Mouse (Mus musculus) cortical plate, adult 2 months (tissue): ENCODE data around the gene Lpp. TPM values are rescaled to one million over a fixed set of nuclear protein-coding genes. Genes with fewer than 3 reads are reported as not detected.

Experiments used
- H3K27ac ChIP-seq: fragments of 200-500 bp; 2 replicates; pipeline ENCODE4 v1.5.1; 2012; ENCODE audit warnings: low read length, control low read depth, inconsistent platforms; ENCODE audit not compliant: insufficient read depth
- H3K4me1 ChIP-seq: fragments of 200-500 bp; 2 replicates; pipeline ENCODE4 v1.6.1; 2011; ENCODE audit warnings: low read length; ENCODE audit not compliant: control insufficient read depth, insufficient read depth
- H3K4me3 ChIP-seq: fragments of 200-500 bp; 2 replicates; pipeline ENCODE4 v1.5.1; 2011; ENCODE audit warnings: mild to moderate bottlenecking, low read length, control low read depth; ENCODE audit not compliant: insufficient read depth
- CTCF ChIP-seq: fragments of 200-500 bp; IDR thresholded peaks from 2 replicates; pipeline ENCODE4 v1.5.1; 2011; ENCODE audit warnings: mild to moderate bottlenecking, control low read depth, low read length; ENCODE audit not compliant: insufficient read depth; ENCODE audit errors: extremely low read depth
- POLR2A ChIP-seq: fragments of 200-500 bp; IDR thresholded peaks from 2 replicates; pipeline ENCODE4 v1.6.1; 2011; ENCODE audit warnings: mild to moderate bottlenecking, low read length, control low read depth; ENCODE audit not compliant: insufficient read depth; ENCODE audit errors: extremely low read depth
- polyA plus RNA-seq: library from polyadenylated mRNA; depleted of rRNA; stranded (reverse); fragments of >200 nt; gene quantifications from 2 replicates; pipeline ENCODE4 v1.2.3, GENCODE M21; 2012

The Lpp gene
- polyA plus RNA-seq, 1 experiment = 2.5 TPM

- H3K4me1 ChIP-seq = no peaks in the 10 kb centered on the region
- H3K27ac ChIP-seq = no peak overlapping the region
- TF ChIP-seq CTCF = no peak
- no peak for TF ChIP-seq POLR2A
- no peak overlapping the region for H3K4me3 ChIP-seq
Observed at GRCm38 (mm10) chr16:24421687-24422418, 28.5 kb downstream of the Lpp start.

- Histone ChIP-seq H3K27ac (no peak overlapping the region), H3K4me3 (no peak overlapping the region), H3K4me1 (no peaks in the 10 kb centered on the region)
- TF ChIP-seq POLR2A = no peak
- no peak for TF ChIP-seq CTCF
Observed at GRCm38 (mm10) chr16:24423196-24423595, 29.9 kb downstream of the Lpp start.

GRCm38 (mm10) chr16:24423751-24424150 lies 30.4 kb downstream of the Lpp start:
- TF ChIP-seq POLR2A (no peak), CTCF (no peak)
- no peak overlapping the region for H3K27ac ChIP-seq
- no peak overlapping the region for H3K4me3 ChIP-seq
- no peaks in the 10 kb centered on the region for H3K4me1 ChIP-seq

GRCm38 (mm10) chr16:24424356-24424977 lies 31.2 kb downstream of the Lpp start:
- Histone ChIP-seq H3K27ac (no peak overlapping the region), H3K4me3 (no peak overlapping the region), H3K4me1 (no peaks in the 10 kb centered on the region)
- no peak for TF ChIP-seq POLR2A

GRCm38 (mm10) chr16:24425816-24426215 lies 32.5 kb downstream of the Lpp start:
- Histone ChIP-seq H3K27ac (no peak overlapping the region), H3K4me1 (no peaks in the 10 kb centered on the region), H3K4me3 (no peak overlapping the region)
- TF ChIP-seq POLR2A (no peak), CTCF (no peak)

GRCm38 (mm10) chr16:24427606-24428005 lies 34.3 kb downstream of the Lpp start:
- H3K4me3 ChIP-seq = no peak overlapping the region
- H3K4me1 ChIP-seq = no peaks in the 10 kb centered on the region
- no peak for TF ChIP-seq CTCF
- TF ChIP-seq POLR2A = no peak
- H3K27ac ChIP-seq = no peak overlapping the region

GRCm38 (mm10) chr16:24428055-24428454 lies 34.7 kb downstream of the Lpp start:
- H3K4me3 ChIP-seq = no peak overlapping the region
- TF ChIP-seq CTCF (no peak), POLR2A (no peak)
- H3K27ac ChIP-seq = no peak overlapping the region
- no peaks in the 10 kb centered on the region for H3K4me1 ChIP-seq

GRCm38 (mm10) chr16:24428742-24429141 lies 35.4 kb downstream of the Lpp start:
- no peak overlapping the region for H3K27ac ChIP-seq
- no peak for TF ChIP-seq POLR2A
- TF ChIP-seq CTCF = no peak
- no peaks in the 10 kb centered on the region for H3K4me1 ChIP-seq
- H3K4me3 ChIP-seq = no peak overlapping the region

GRCm38 (mm10) chr16:24429691-24430090 lies 36.4 kb downstream of the Lpp start:
- H3K27ac ChIP-seq = no peak overlapping the region
- H3K4me1 ChIP-seq = peaks cover 4% of the 10 kb centered on the region
- no peak for TF ChIP-seq CTCF
- TF ChIP-seq POLR2A = no peak
- H3K4me3 ChIP-seq = no peak overlapping the region

GRCm38 (mm10) chr16:24431808-24432207 lies 38.5 kb downstream of the Lpp start:
- H3K4me1 ChIP-seq = peaks cover 4% of the 10 kb centered on the region
- TF ChIP-seq CTCF (no peak), POLR2A (no peak)
- H3K27ac ChIP-seq = no peak overlapping the region
- no peak overlapping the region for H3K4me3 ChIP-seq

- Histone ChIP-seq H3K27ac (no peak overlapping the region), H3K4me3 (no peak overlapping the region), H3K4me1 (peaks cover 4% of the 10 kb centered on the region)
- TF ChIP-seq POLR2A (no peak), CTCF (no peak)
Observed at GRCm38 (mm10) chr16:24433563-24433962, 40.3 kb downstream of the Lpp start.
